Mouse (Mus musculus) hindbrain, embryonic 16.5 days (tissue): Measurements from ENCODE around the gene Rasgrp1. TPM values are rescaled to one million over a fixed set of nuclear protein-coding genes. Genes with fewer than 3 reads are reported as not detected.

ENCODE experiments used
- ATAC-seq: fragments of 200-750 bp; cut with Nextera tagmentation; 2 replicates; pipeline ENCODE4 v1.8.0; 2017; ENCODE audit warnings: moderate TSS enrichment, moderate library complexity
- H3K27ac ChIP-seq: fragments of 300-500 bp; sonication (generic); 2 replicates; pipeline ENCODE4 v1.5.1; 2014; ENCODE audit warnings: low read depth, mild to moderate bottlenecking, control low read depth, low read length, moderate library complexity
- H3K27me3 ChIP-seq: fragments of 300-500 bp; sonication (generic); replicated peaks from 2 replicates; pipeline ENCODE4 v1.6.1; 2014; ENCODE audit warnings: low read length; ENCODE audit not compliant: control insufficient read depth, insufficient read depth
- H3K36me3 ChIP-seq: fragments of 300-500 bp; sonication (generic); 2 replicates; pipeline ENCODE4 v1.6.1; 2014; ENCODE audit warnings: mild to moderate bottlenecking, low read length, moderate library complexity, mixed read lengths; ENCODE audit not compliant: control insufficient read depth, insufficient read depth
- H3K4me1 ChIP-seq: fragments of 300-500 bp; sonication (generic); 2 replicates; pipeline ENCODE4 v1.6.1; 2014; ENCODE audit warnings: low read depth, low read length; ENCODE audit not compliant: control insufficient read depth, insufficient read depth
- H3K4me2 ChIP-seq: fragments of 300-500 bp; sonication (generic); 2 replicates; pipeline ENCODE4 v1.6.1; 2014; ENCODE audit warnings: mild to moderate bottlenecking, low read length, control low read depth, moderate library complexity
- H3K4me3 ChIP-seq: fragments of 300-500 bp; sonication (generic); 2 replicates; pipeline ENCODE4 v1.5.1; 2014; ENCODE audit warnings: mild to moderate bottlenecking, low read length, control low read depth, moderate library complexity
- H3K9ac ChIP-seq: fragments of 300-500 bp; sonication (generic); 2 replicates; pipeline ENCODE4 v1.6.1; 2014; ENCODE audit warnings: low read depth, mild to moderate bottlenecking, control low read depth, low read length, moderate library complexity
- H3K9me3 ChIP-seq: fragments of 300-500 bp; sonication (generic); 2 replicates; pipeline ENCODE4 v1.6.1; 2014; ENCODE audit warnings: mild to moderate bottlenecking, low read length, moderate library complexity; ENCODE audit not compliant: control insufficient read depth
- WGBS: fragments of 180-500 bp; shearing (Covaris S2); extraction: QIAGEN DNeasy Blood & Tissue Kit; methylation state at CpG from one replicate; pipeline ENCODE4 v1.1.7; 2014; 5-methylcytosine and 5-hydroxymethylcytosine counted together
- polyA plus RNA-seq: library from polyadenylated mRNA; unstranded; fragments of >200 nt; fragmentation: Nextera tagmentation; extraction: Ambion mirVana; gene quantifications from 2 replicates; pipeline ENCODE4 v1.2.1, GENCODE M21; 2015

Rasgrp1 gene
- polyA plus RNA-seq: 2.5 TPM in 2 replicates

GRCm38 (mm10) chr2:117342547-117343239 lies at the start of gene Rasgrp1:
Gene Rasgrp1 (minus strand): TSS chr2:117343001.
- Histone ChIP-seq H3K4me1 (peaks cover 10% of the 10 kb centered on the region), H3K27me3 (peaks cover 2% of the 10 kb centered on the region), H3K27ac (no peak within 1 kb of the TSS), H3K4me2 (peak within 1 kb of the TSS; percentile 99), H3K4me3 (peak within 1 kb of the TSS; percentile 63), H3K9ac (peak within 1 kb of the TSS; percentile 64), H3K9me3 (no peaks in the 10 kb centered on the region), H3K36me3 (no peaks in the 10 kb centered on the region)
- ATAC-seq: peak; percentile 82
- 3% methylated on average over 47 of the region's 56 CpGs for WGBS

- peak; percentile 73 for ATAC-seq
- Histone ChIP-seq H3K9me3 (no peaks in the 10 kb centered on the region), H3K4me1 (peaks cover 7% of the 10 kb centered on the region), H3K4me2 (no peak overlapping the region; the same call in 1 of the 2 replicates), H3K9ac (no peak overlapping the region), H3K36me3 (no peaks in the 10 kb centered on the region), H3K27me3 (no peaks in the 10 kb centered on the region), H3K4me3 (no peak overlapping the region), H3K27ac (peak overlapping the region; percentile 34; the same call in 1 of the 2 replicates)
- WGBS: 62% methylated on average over 17 of the region's 17 CpGs
Observed at GRCm38 (mm10) chr2:117389925-117390892, 47.4 kb upstream of the Rasgrp1 start.

GRCm38 (mm10) chr2:117389460-117389859 lies 46.7 kb upstream of the Rasgrp1 start:
- ATAC-seq: peak; percentile 35; the same call in 1 of the 2 replicates
- no peaks in the 10 kb centered on the region for H3K9me3 ChIP-seq
- no peaks in the 10 kb centered on the region for H3K27me3 ChIP-seq
- no peak overlapping the region for H3K4me3 ChIP-seq
- no peak overlapping the region for H3K27ac ChIP-seq
- 60% methylated on average over 3 of the region's 3 CpGs for WGBS
- H3K4me1 ChIP-seq: peaks cover 7% of the 10 kb centered on the region
- H3K4me2 ChIP-seq: no peak overlapping the region
- H3K36me3 ChIP-seq: no peaks in the 10 kb centered on the region
- no peak overlapping the region for H3K9ac ChIP-seq

- 92% methylated on average over 4 of the region's 4 CpGs for WGBS
- H3K4me3 ChIP-seq: no peak overlapping the region
- H3K36me3 ChIP-seq: no peaks in the 10 kb centered on the region
- no peak overlapping the region for H3K4me2 ChIP-seq
- H3K27ac ChIP-seq: no peak overlapping the region
- H3K9me3 ChIP-seq: no peaks in the 10 kb centered on the region
- no peak for ATAC-seq
- no peaks in the 10 kb centered on the region for H3K27me3 ChIP-seq
- H3K9ac ChIP-seq: no peak overlapping the region
- peaks cover 7% of the 10 kb centered on the region for H3K4me1 ChIP-seq
Observed at GRCm38 (mm10) chr2:117388121-117388520, 45.3 kb upstream of the Rasgrp1 start.

- Histone ChIP-seq H3K27ac (no peak overlapping the region), H3K9me3 (no peaks in the 10 kb centered on the region), H3K4me3 (no peak overlapping the region), H3K4me2 (no peak overlapping the region), H3K36me3 (no peaks in the 10 kb centered on the region), H3K4me1 (peaks cover 7% of the 10 kb centered on the region), H3K9ac (no peak overlapping the region), H3K27me3 (no peaks in the 10 kb centered on the region)
- no peak for ATAC-seq
- WGBS: 79% methylated on average over 12 of the region's 12 CpGs
Observed at GRCm38 (mm10) chr2:117386981-117387705, 44.3 kb upstream of the Rasgrp1 start.

GRCm38 (mm10) chr2:117386036-117386590 lies 43.3 kb upstream of the Rasgrp1 start:
- no peak for ATAC-seq
- Histone ChIP-seq H3K4me1 (peaks cover 7% of the 10 kb centered on the region), H3K27ac (no peak overlapping the region), H3K36me3 (no peaks in the 10 kb centered on the region), H3K27me3 (no peaks in the 10 kb centered on the region), H3K9me3 (no peaks in the 10 kb centered on the region), H3K4me3 (no peak overlapping the region), H3K9ac (no peak overlapping the region), H3K4me2 (no peak overlapping the region)
- 81% methylated on average over 7 of the region's 7 CpGs for WGBS

- Histone ChIP-seq H3K36me3 (no peaks in the 10 kb centered on the region), H3K27me3 (no peaks in the 10 kb centered on the region), H3K27ac (no peak overlapping the region), H3K4me2 (no peak overlapping the region), H3K4me1 (no peaks in the 10 kb centered on the region), H3K9ac (no peak overlapping the region), H3K4me3 (no peak overlapping the region), H3K9me3 (no peaks in the 10 kb centered on the region)
- peak; percentile 48; the same call in 1 of the 2 replicates for ATAC-seq
- WGBS: 65% methylated on average over 3 of the region's 3 CpGs
Observed at GRCm38 (mm10) chr2:117381314-117381713, 38.5 kb upstream of the Rasgrp1 start.

GRCm38 (mm10) chr2:117374293-117374830 lies 31.6 kb upstream of the Rasgrp1 start:
- no peaks in the 10 kb centered on the region for H3K9me3 ChIP-seq
- H3K27ac ChIP-seq: no peak overlapping the region
- no peak overlapping the region for H3K4me3 ChIP-seq
- no peak overlapping the region for H3K9ac ChIP-seq
- H3K27me3 ChIP-seq: no peaks in the 10 kb centered on the region
- 80% methylated on average over 2 of the region's 2 CpGs for WGBS
- H3K36me3 ChIP-seq: no peaks in the 10 kb centered on the region
- no peak for ATAC-seq
- no peaks in the 10 kb centered on the region for H3K4me1 ChIP-seq
- no peak overlapping the region for H3K4me2 ChIP-seq
